Comparison of ENCODE assay signal across 10 mouse cellular contexts in genomic region chr8:114504889-114505288, GRCm38 (mm10).
DNase-seq lines count a peak whose midpoint lies in the region; ATAC-seq lines count a peak whose summit lies in the region.
"Had no signal": no experiment of that assay in that cellular context is flagged by ENCODE, and none has a peak within 500 bp of the region (broad histone marks: within the 10 kb centered on the region; RNA-seq: fewer than 3 reads in every experiment).

No protein-coding gene starts in this region.

- peak overlapping the region; percentile 43 for H3K4me2 ChIP-seq in heart, embryonic 16.5 days (ENCODE audit: low read depth, low read length)
- peak overlapping the region; percentile 50 for H3K4me2 ChIP-seq in embryonic facial prominence, embryonic 14.5 days (ENCODE audit: low read depth, low read length)
- no peak overlapping the region; the same call in 1 of the 2 replicates for H3K4me2 ChIP-seq in hindbrain, embryonic 16.5 days (ENCODE audit: low read length)
- no peak overlapping the region for H3K4me2 ChIP-seq in midbrain, embryonic 13.5 days (replicated peaks)
- H3K4me2 ChIP-seq: liver, embryonic 12.5 days had no signal

- no peaks in the 10 kb centered on the region for H3K27me3 ChIP-seq in heart, embryonic 16.5 days (ENCODE audit: control insufficient read depth, insufficient read depth, low read length)
- H3K27me3 ChIP-seq in embryonic facial prominence, embryonic 14.5 days (replicated peaks; ENCODE audit: control insufficient read depth, insufficient read depth, low read length): 0 out of 2 replicates have a peak, but pooled peaks cover 3% of the 10 kb centered on the region
- no peaks in the 10 kb centered on the region for H3K27me3 ChIP-seq in hindbrain, embryonic 16.5 days (replicated peaks; ENCODE audit: control insufficient read depth, insufficient read depth, low read length)
- H3K27me3 ChIP-seq in midbrain, embryonic 13.5 days: no peaks in the 10 kb centered on the region
- H3K27me3 ChIP-seq: liver, embryonic 12.5 days had no signal

- no peak overlapping the region for H3K4me3 ChIP-seq in heart, embryonic 16.5 days (ENCODE audit: low read length)
- 0 out of 2 replicates have a peak overlapping the region, but pooled peaks have one; percentile 0 for H3K4me3 ChIP-seq in embryonic facial prominence, embryonic 14.5 days (ENCODE audit: low read depth, low read length)
- no peak overlapping the region for H3K4me3 ChIP-seq in hindbrain, embryonic 16.5 days (ENCODE audit: low read length)
- no peak overlapping the region for H3K4me3 ChIP-seq in midbrain, embryonic 13.5 days (replicated peaks)
- H3K4me3 ChIP-seq: liver, embryonic 12.5 days had no signal

- peaks cover 14% of the 10 kb centered on the region for H3K4me1 ChIP-seq in heart, embryonic 16.5 days (ENCODE audit: control insufficient read depth, insufficient read depth, low read length)
- H3K4me1 ChIP-seq in embryonic facial prominence, embryonic 14.5 days (ENCODE audit: control insufficient read depth, insufficient read depth, low read length): peaks cover 18% of the 10 kb centered on the region
- H3K4me1 ChIP-seq in hindbrain, embryonic 16.5 days (ENCODE audit: control insufficient read depth, insufficient read depth, low read depth, low read length): peaks cover 7% of the 10 kb centered on the region
- peaks cover 38% of the 10 kb centered on the region for H3K4me1 ChIP-seq in midbrain, embryonic 13.5 days (replicated peaks)
- H3K4me1 ChIP-seq: liver, embryonic 12.5 days had no signal

- H3K9ac ChIP-seq in heart, embryonic 16.5 days (ENCODE audit: low read length): no peak overlapping the region
- peak overlapping the region; percentile 25; the same call in 1 of the 2 replicates for H3K9ac ChIP-seq in embryonic facial prominence, embryonic 14.5 days (ENCODE audit: low read depth, low read length)
- H3K9ac ChIP-seq in hindbrain, embryonic 16.5 days (ENCODE audit: low read depth, low read length): no peak overlapping the region
- H3K9ac ChIP-seq in midbrain, embryonic 13.5 days (replicated peaks): no peak overlapping the region
- H3K9ac ChIP-seq: liver, embryonic 12.5 days had no signal

- no peak for ATAC-seq in heart, embryonic 16.5 days (replicated peaks; ENCODE audit: extremely low read depth, insufficient read depth, low FRiP score)
- peak; percentile 41; the same call in 1 of the 2 replicates for ATAC-seq in embryonic facial prominence, embryonic 14.5 days (ENCODE audit: low read depth)
- ATAC-seq in hindbrain, embryonic 16.5 days: 0 out of 2 replicates have a peak, but pooled peaks have one; percentile 37
- peak; percentile 44; the same call in 1 of the 2 replicates for ATAC-seq in midbrain, embryonic 13.5 days
- ATAC-seq: liver, embryonic 12.5 days had no signal

- no peak for DNase-seq in heart, adult 18-20 months
- peak; percentile 22 for DNase-seq in embryonic facial prominence, embryonic 14.5 days (ENCODE audit: low spot score)
- no peak for DNase-seq in left cerebral cortex, postnatal 25 days (ENCODE audit: low spot score in 2 of 2)
- DNase-seq in left cerebral cortex, adult 11 months (ENCODE audit: low spot score): no peak
- DNase-seq in layer of hippocampus, adult 18-20 months (ENCODE audit: low spot score in 2 of 2): no peak
- DNase-seq: gastrocnemius, postnatal 25 days had no signal

- H3K27ac ChIP-seq in heart, embryonic 16.5 days (ENCODE audit: low read length): no peak overlapping the region
- peak overlapping the region; percentile 80 for H3K27ac ChIP-seq in embryonic facial prominence, embryonic 14.5 days (replicated peaks; ENCODE audit: low read depth, low read length)
- H3K27ac ChIP-seq in hindbrain, embryonic 16.5 days (ENCODE audit: low read depth, low read length): no peak overlapping the region
- H3K27ac ChIP-seq in midbrain, embryonic 13.5 days: peak overlapping the region; percentile 54
- H3K27ac ChIP-seq: liver, embryonic 12.5 days had no signal

- intact Hi-C loops in left cerebral cortex, postnatal 25 days (cut with DNase I): no loop called here

- H3K9me3 ChIP-seq in heart, embryonic 16.5 days (replicated peaks; ENCODE audit: control insufficient read depth, low read length): no peaks in the 10 kb centered on the region
- H3K9me3 ChIP-seq in embryonic facial prominence, embryonic 14.5 days (ENCODE audit: control insufficient read depth, low read length): no peaks in the 10 kb centered on the region
- no peaks in the 10 kb centered on the region for H3K9me3 ChIP-seq in hindbrain, embryonic 16.5 days (ENCODE audit: control insufficient read depth, low read length)
- H3K9me3 ChIP-seq in midbrain, embryonic 13.5 days: no peaks in the 10 kb centered on the region
- H3K9me3 ChIP-seq: liver, embryonic 12.5 days had no signal

- 45% methylated on average over 11 of the region's 11 CpGs for WGBS in heart, embryonic 16.5 days
- 25% methylated on average over 11 of the region's 11 CpGs for WGBS in embryonic facial prominence, embryonic 14.5 days
- WGBS in hindbrain, embryonic 16.5 days: 48% methylated on average over 11 of the region's 11 CpGs
- WGBS in midbrain, embryonic 13.5 days: 49% methylated on average over 11 of the region's 11 CpGs

- H3K36me3 ChIP-seq in heart, embryonic 16.5 days (ENCODE audit: control insufficient read depth, insufficient read depth): no peaks in the 10 kb centered on the region
- no peaks in the 10 kb centered on the region for H3K36me3 ChIP-seq in embryonic facial prominence, embryonic 14.5 days (ENCODE audit: control insufficient read depth, insufficient read depth, low read length)
- H3K36me3 ChIP-seq in hindbrain, embryonic 16.5 days (ENCODE audit: control insufficient read depth, insufficient read depth, low read length): no peaks in the 10 kb centered on the region
- no peaks in the 10 kb centered on the region for H3K36me3 ChIP-seq in midbrain, embryonic 13.5 days
- H3K36me3 ChIP-seq: liver, embryonic 12.5 days had no signal

Comparison
In these comparisons a context has a peak if more than half of its experiments do, and no peak if none do; other contexts are left out.
1. H3K27ac ChIP-seq: peak in embryonic facial prominence, embryonic 14.5 days (single experiment) and midbrain, embryonic 13.5 days (single experiment); none in heart, embryonic 16.5 days (single experiment) and hindbrain, embryonic 16.5 days (single experiment).
2. H3K4me2 ChIP-seq: peak in heart, embryonic 16.5 days (single experiment) and embryonic facial prominence, embryonic 14.5 days (single experiment); none in hindbrain, embryonic 16.5 days (single experiment) and midbrain, embryonic 13.5 days (single experiment).